Mouse (Mus musculus) embryonic facial prominence, embryonic 13.5 days (tissue): ENCODE results near the gene Acy3. TPM values are rescaled to one million over a fixed set of nuclear protein-coding genes. Genes with fewer than 3 reads are reported as not detected.
"Not testable (repeated sequence)": the region's sequence is repeated elsewhere in the genome, so short reads cannot be mapped to it uniquely, and the experiment has no call there.

Experiments
- ATAC-seq: fragments of 200-750 bp; cut with Nextera tagmentation; 2 replicates; pipeline ENCODE4 v1.8.0; 2017; ENCODE audit warnings: low read depth; ENCODE audit not compliant: insufficient number of reproducible peaks, insufficient read depth, low FRiP score, low TSS enrichment
- H3K27ac ChIP-seq: fragments of 300-500 bp; sonication (generic); 2 replicates; pipeline ENCODE4 v1.5.1; 2015; ENCODE audit warnings: moderate library complexity, mild to moderate bottlenecking, inconsistent platforms
- H3K27me3 ChIP-seq: fragments of 300-500 bp; sonication (generic); 2 replicates; pipeline ENCODE4 v1.6.1; 2015; ENCODE audit warnings: mild to moderate bottlenecking, inconsistent platforms
- H3K36me3 ChIP-seq: fragments of 300-500 bp; sonication (generic); 2 replicates; pipeline ENCODE4 v1.6.1; 2015; ENCODE audit warnings: mild to moderate bottlenecking, inconsistent platforms
- H3K4me1 ChIP-seq: fragments of 300-500 bp; sonication (generic); 2 replicates; pipeline ENCODE4 v1.6.1; 2015; ENCODE audit warnings: inconsistent platforms
- H3K4me2 ChIP-seq: fragments of 300-500 bp; sonication (generic); 2 replicates; pipeline ENCODE4 v1.6.1; 2015; ENCODE audit warnings: moderate library complexity, mild to moderate bottlenecking, inconsistent platforms
- H3K4me3 ChIP-seq: fragments of 300-500 bp; sonication (generic); 2 replicates; pipeline ENCODE4 v1.5.1; 2015; ENCODE audit warnings: mild to moderate bottlenecking, inconsistent platforms
- H3K9ac ChIP-seq: fragments of 300-500 bp; sonication (generic); 2 replicates; pipeline ENCODE4 v1.6.1; 2015; ENCODE audit warnings: mild to moderate bottlenecking, inconsistent platforms
- H3K9me3 ChIP-seq: fragments of 300-500 bp; sonication (generic); 2 replicates; pipeline ENCODE4 v1.6.1; 2016; ENCODE audit warnings: inconsistent platforms
- WGBS: fragments of 180-500 bp; shearing (Covaris S2); methylation state at CpG from one replicate; pipeline ENCODE4 v1.1.7; 2015; ENCODE audit warnings: mixed read lengths; 5-methylcytosine and 5-hydroxymethylcytosine counted together
- polyA plus RNA-seq: library from polyadenylated mRNA; unstranded; fragments of >200 nt; fragmentation: Nextera tagmentation; extraction: Ambion mirVana; gene quantifications from 2 replicates; pipeline ENCODE4 v1.2.1, GENCODE M21; 2015

The Acy3 gene
- polyA plus RNA-seq, 1 experiment from 2014 or later: 3.7 TPM

GRCm38 (mm10) chr19:3957296-3958036, 28.9 kb upstream of the Acy3 start:
- not testable (repeated sequence) for H3K36me3 ChIP-seq, H3K9ac ChIP-seq, H3K4me3 ChIP-seq, H3K27me3 ChIP-seq, H3K27ac ChIP-seq, H3K4me1 ChIP-seq, H3K4me2 ChIP-seq, H3K9me3 ChIP-seq
- 0 out of 2 replicates have a peak, but pooled peaks have one; percentile 18 for ATAC-seq
- 68% methylated on average over 5 of the region's 5 CpGs for WGBS

- 70% methylated on average over 4 of the region's 4 CpGs for WGBS
- ATAC-seq: no peak
- no peak within 1 kb of the TSS for H3K9ac ChIP-seq
These were observed 27.9 kb upstream of the Acy3 start, which contains the start of gene Aldh3b3 for GRCm38 (mm10) chr19:3958470-3958869. Gene Aldh3b3 (plus strand): TSS chr19:3958645.

DNA sequence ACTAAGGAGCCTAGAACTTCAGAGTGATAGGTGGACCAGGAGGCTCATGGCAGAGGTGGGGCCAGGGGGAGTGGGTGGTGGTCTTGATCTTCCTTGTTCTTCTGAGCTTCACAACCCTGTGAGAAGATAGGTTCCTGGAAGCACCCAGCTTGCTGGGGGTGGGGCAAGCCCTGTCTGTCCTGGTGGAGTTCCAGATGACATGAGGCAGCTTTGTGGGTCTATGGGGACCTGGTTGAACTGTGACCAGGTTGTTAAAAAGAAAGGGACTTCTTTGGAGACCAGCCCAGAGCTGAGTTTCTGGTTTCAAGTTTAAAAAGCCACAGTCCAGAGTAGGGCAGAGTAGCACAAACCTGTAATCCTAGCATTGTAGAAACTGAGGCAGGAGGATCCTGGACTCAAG, 27.3 kb upstream of the Acy3 start:
- no peak for ATAC-seq
- Histone ChIP-seq H3K4me2 (no peak overlapping the region), H3K27me3 (no peaks in the 10 kb centered on the region)

More at GRCm38 (mm10) chr19:3958470-3958869, 27.9 kb upstream of the Acy3 start, which contains the start of gene Aldh3b3:
- Histone ChIP-seq H3K27me3 (no peaks in the 10 kb centered on the region), H3K27ac (no peak within 1 kb of the TSS), H3K9me3 (no peaks in the 10 kb centered on the region), H3K4me3 (no peak within 1 kb of the TSS), H3K36me3 (no peaks in the 10 kb centered on the region), H3K4me1 (no peaks in the 10 kb centered on the region), H3K4me2 (no peak within 1 kb of the TSS)

GRCm38 (mm10) chr19:3960211-3960610, 26.2 kb upstream of the Acy3 start:
- no peak for ATAC-seq
- no peaks in the 10 kb centered on the region for H3K9me3 ChIP-seq
- no peak overlapping the region for H3K27ac ChIP-seq
- H3K27me3 ChIP-seq: no peaks in the 10 kb centered on the region
- WGBS: 70% methylated on average over 5 of the region's 5 CpGs
- no peak overlapping the region for H3K4me3 ChIP-seq
- H3K9ac ChIP-seq: no peak overlapping the region
- H3K4me1 ChIP-seq: no peaks in the 10 kb centered on the region
- no peaks in the 10 kb centered on the region for H3K36me3 ChIP-seq
- no peak overlapping the region for H3K4me2 ChIP-seq

More for the DNA sequence above, 27.3 kb upstream of the Acy3 start:
- Histone ChIP-seq H3K9me3 (no peaks in the 10 kb centered on the region), H3K36me3 (no peaks in the 10 kb centered on the region), H3K4me1 (no peaks in the 10 kb centered on the region), H3K4me3 (no peak overlapping the region), H3K9ac (no peak overlapping the region), H3K27ac (no peak overlapping the region)

GRCm38 (mm10) chr19:3961805-3962204, 24.6 kb upstream of the Acy3 start:
- not testable (repeated sequence) for H3K27me3 ChIP-seq, H3K27ac ChIP-seq, H3K4me1 ChIP-seq, H3K4me3 ChIP-seq, H3K4me2 ChIP-seq, H3K36me3 ChIP-seq, H3K9ac ChIP-seq, H3K9me3 ChIP-seq, ATAC-seq
- WGBS: 69% methylated on average over 6 of the region's 6 CpGs

DNA sequence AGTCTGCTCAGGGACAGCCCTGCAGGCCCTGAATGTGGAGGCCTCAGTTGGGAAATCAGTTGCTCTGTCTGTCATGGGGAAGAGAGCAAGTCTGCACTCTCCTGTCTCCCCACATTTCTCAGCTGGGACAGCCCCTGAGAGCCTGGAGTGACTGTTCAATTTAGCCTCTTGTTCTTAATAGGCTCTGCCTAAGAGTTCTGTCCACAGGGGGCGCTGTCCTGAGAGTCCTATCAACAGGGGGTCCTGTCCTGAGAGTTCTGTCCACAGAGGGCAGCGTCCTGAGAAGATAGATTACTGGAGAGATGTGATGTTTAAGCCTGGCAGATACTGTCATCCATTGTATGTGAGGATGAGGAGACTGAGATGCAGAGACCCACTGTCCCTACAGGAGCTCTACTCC, 23.9 kb upstream of the Acy3 start:
- Histone ChIP-seq H3K4me2 (no peak overlapping the region), H3K4me1 (no peaks in the 10 kb centered on the region), H3K27ac (no peak overlapping the region), H3K4me3 (no peak overlapping the region), H3K9me3 (no peaks in the 10 kb centered on the region), H3K36me3 (no peaks in the 10 kb centered on the region), H3K9ac (no peak overlapping the region), H3K27me3 (no peaks in the 10 kb centered on the region)
- WGBS: 12% methylated on average over 2 of the region's 2 CpGs
- no peak for ATAC-seq

DNA sequence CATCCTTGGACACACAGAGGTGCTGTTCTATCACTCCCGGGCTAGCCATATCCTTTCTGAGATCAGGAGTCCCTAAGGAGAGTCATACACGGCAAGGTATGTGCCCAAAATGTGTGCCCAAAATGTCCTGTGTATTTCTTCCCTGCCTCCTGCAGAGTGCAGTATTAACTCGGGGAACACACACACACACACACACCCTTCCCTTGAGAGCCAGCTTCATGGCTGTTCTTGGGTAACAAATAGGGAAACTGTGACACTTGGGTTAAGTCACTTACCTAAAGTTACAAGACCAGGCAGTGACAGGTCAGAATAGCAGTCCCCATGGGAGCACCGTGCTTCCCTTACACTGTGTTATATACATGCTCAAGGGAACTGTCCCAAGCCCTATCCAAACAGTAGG, 22.3 kb upstream of the Acy3 start:
- Histone ChIP-seq H3K4me2 (no peak overlapping the region), H3K27ac (no peak overlapping the region), H3K4me3 (no peak overlapping the region), H3K36me3 (no peaks in the 10 kb centered on the region), H3K4me1 (peaks cover 4% of the 10 kb centered on the region; the same call in 1 of the 2 replicates), H3K9me3 (no peaks in the 10 kb centered on the region), H3K9ac (no peak overlapping the region), H3K27me3 (no peaks in the 10 kb centered on the region)
- no peak for ATAC-seq
- WGBS: 71% methylated on average over 4 of the region's 4 CpGs

DNA sequence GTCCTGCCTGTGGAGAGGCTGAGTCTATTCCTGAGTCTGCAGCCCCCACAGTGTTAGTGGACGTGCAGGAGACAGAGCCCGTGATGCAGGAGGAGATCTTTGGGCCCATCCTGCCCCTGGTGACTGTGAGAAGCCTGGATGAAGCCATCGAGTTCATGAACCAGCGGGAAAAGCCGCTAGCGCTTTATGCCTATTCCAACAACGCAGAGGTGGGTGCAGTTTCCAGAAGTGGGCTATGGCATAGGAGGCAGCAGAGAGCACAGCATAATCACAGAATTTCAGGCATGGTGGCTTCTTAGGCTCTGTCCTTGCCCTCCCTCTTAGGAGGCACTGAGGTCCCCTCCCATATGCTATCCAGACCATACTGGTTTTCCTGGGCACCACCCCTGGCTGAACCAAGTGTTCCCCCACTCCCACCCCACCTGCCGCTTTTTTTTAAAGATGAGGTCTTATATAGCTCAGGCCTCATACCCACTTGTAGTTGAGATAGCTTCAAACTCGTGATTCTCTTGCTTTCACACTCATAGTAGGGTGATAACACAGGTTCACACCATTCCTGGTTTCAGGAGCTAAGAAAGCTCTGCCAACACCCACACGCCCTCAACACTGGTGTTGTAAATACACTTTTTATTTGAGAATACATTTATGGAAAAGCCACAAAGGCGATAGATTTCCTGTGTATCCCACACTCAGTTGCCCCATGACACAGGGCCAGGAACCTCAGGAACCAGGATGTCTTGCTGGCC, 19.9 kb upstream of the Acy3 start:
- no peaks in the 10 kb centered on the region for H3K27me3 ChIP-seq
- no peak overlapping the region for H3K4me3 ChIP-seq
- H3K9me3 ChIP-seq: no peaks in the 10 kb centered on the region
- no peak overlapping the region for H3K4me2 ChIP-seq
- peaks cover 5% of the 10 kb centered on the region; the same call in 1 of the 2 replicates for H3K4me1 ChIP-seq
- H3K36me3 ChIP-seq: no peaks in the 10 kb centered on the region
- no peak overlapping the region for H3K9ac ChIP-seq
- WGBS: 67% methylated on average over 11 of the region's 11 CpGs
- H3K27ac ChIP-seq: no peak overlapping the region
- no peak for ATAC-seq

DNA sequence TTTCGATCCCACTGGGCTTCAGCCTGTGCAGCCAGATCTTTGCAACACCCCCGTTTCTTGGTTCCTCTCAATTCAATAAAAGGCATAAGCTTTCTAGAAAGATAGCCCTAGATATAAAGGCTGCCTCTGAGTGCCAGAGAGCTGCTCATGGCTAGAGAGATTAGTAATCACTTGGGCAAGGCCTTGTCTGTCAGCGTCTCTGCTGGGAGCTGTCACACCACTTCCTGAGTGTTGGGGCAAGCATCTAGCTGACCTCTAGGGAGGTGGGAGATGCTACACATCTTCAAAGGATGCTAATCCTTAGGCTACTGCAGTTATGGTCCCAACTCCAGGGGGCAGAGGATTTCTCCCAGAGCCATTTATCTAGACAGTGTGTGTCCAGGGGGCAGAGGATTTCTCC, 19.1 kb upstream of the Acy3 start:
- no peaks in the 10 kb centered on the region for H3K9me3 ChIP-seq
- H3K9ac ChIP-seq: no peak overlapping the region
- WGBS: 59% methylated on average over 3 of the region's 3 CpGs
- no peak for ATAC-seq
- H3K36me3 ChIP-seq: no peaks in the 10 kb centered on the region
- H3K4me3 ChIP-seq: no peak overlapping the region
- H3K4me2 ChIP-seq: no peak overlapping the region
- peaks cover 7% of the 10 kb centered on the region for H3K4me1 ChIP-seq
- H3K27me3 ChIP-seq: no peaks in the 10 kb centered on the region
- H3K27ac ChIP-seq: no peak overlapping the region

DNA sequence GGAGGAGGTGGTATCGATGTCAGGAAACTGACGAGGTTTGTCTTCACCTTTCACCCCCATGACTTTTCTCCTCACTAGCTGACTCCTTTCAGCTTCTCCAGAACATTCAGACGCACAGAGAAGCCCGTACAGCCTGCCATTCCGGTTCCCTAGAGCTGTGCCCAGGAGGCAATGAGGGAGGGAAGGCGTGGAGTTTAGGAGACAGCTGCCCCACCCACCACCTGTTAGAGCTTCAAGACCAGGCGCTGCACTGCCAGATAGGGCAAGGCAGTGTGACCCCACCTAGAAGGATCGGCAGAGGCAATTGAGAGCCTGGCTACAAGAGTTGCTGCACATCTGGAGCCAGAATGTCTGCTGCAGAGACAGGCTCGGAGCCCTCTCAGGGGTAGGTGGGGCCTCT, 14.1 kb upstream of the Acy3 start, which contains the start of gene Aldh3b2:
Aldh3b2 (plus strand) TSS at position 100 of the 400 bp plus-strand sequence.
- Histone ChIP-seq H3K4me2 (no peak within 1 kb of the TSS), H3K27ac (peak within 1 kb of the TSS; percentile 22; the same call in 1 of the 2 replicates)
- 13% methylated on average over 9 of the region's 9 CpGs for WGBS

DNA sequence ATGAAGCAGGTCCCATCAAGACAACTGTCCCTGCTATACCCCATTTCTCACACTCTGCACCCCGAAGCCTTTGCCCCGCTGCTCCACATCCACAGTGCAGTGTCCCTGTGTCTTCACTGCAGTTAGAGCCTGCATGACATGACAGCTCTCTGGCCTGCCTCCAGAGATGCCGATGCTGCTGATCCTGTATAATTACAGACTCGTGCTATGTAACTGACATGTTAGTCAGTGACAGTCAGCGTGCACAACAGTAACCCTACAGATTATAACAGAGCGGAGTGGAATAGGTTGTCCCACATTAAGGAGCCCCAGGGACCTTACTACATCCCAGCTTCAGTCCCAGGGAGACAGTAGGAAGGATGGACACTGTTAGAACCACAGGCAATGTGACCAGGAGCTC, 11.8 kb upstream of the Acy3 start:
- H3K4me3 ChIP-seq, H3K36me3 ChIP-seq, H3K9ac ChIP-seq, H3K9me3 ChIP-seq, H3K4me2 ChIP-seq, H3K27me3 ChIP-seq, ATAC-seq, H3K27ac ChIP-seq: not testable (repeated sequence)
- WGBS: 72% methylated on average over 6 of the region's 6 CpGs
- peaks cover 13% of the 10 kb centered on the region for H3K4me1 ChIP-seq

More for the DNA sequence above, 14.1 kb upstream of the Acy3 start, which contains the start of gene Aldh3b2:
- Histone ChIP-seq H3K9me3 (no peaks in the 10 kb centered on the region), H3K4me3 (no peak within 1 kb of the TSS), H3K36me3 (no peaks in the 10 kb centered on the region), H3K4me1 (peaks cover 18% of the 10 kb centered on the region), H3K9ac (0 out of 2 replicates have a peak within 1 kb of the TSS, but pooled peaks have one; percentile 7), H3K27me3 (no peaks in the 10 kb centered on the region)
- no peak for ATAC-seq

- 63% methylated on average over 2 of the region's 2 CpGs for WGBS
- Histone ChIP-seq H3K27me3 (no peaks in the 10 kb centered on the region), H3K9ac (no peak overlapping the region), H3K27ac (no peak overlapping the region), H3K4me1 (peaks cover 13% of the 10 kb centered on the region), H3K4me3 (no peak overlapping the region), H3K36me3 (no peaks in the 10 kb centered on the region), H3K4me2 (no peak overlapping the region), H3K9me3 (no peaks in the 10 kb centered on the region)
- no peak for ATAC-seq
These were observed 10.5 kb upstream of the Acy3 start for GRCm38 (mm10) chr19:3975866-3976265.
